Mouse (Mus musculus): ENCODE measurements around the gene Atp8a2. TPM values are rescaled to one million over a fixed set of nuclear protein-coding genes. Genes with fewer than 3 reads are reported as not detected.
"Not testable (repeated sequence)": the region's sequence is repeated elsewhere in the genome, so short reads cannot be mapped to it uniquely, and the experiment has no call there.

Gene Atp8a2
- total and polyA plus RNA-seq, 3 experiments, result 0.11 TPM; not detected in 2

GRCm38 (mm10) chr14:59721957-59722356, 475.0 kb downstream of the Atp8a2 start:
- no peaks in the 10 kb centered on the region for H3K4me1 ChIP-seq (ENCODE audit: insufficient read depth, low read depth, low read length)
- DNase-seq (ENCODE audit: low spot score), result no peak
- TF ChIP-seq POLR2AphosphoS5 (IDR thresholded peaks at IDR 0.05; ENCODE audit: insufficient replicate concordance, low read depth, low read length) (no peak), CTCF (IDR thresholded peaks at IDR 0.05; ENCODE audit: low read depth, low read length) (no peak), GATA1 (IDR thresholded peaks at IDR 0.05; ENCODE audit: borderline replicate concordance, low read length) (no peak), TAL1 (conservative IDR thresholded peaks at IDR 0.05; ENCODE audit: low read depth, low read length) (no peak), GATA2 (IDR thresholded peaks at IDR 0.05; ENCODE audit: borderline replicate concordance, low read depth, low read length) (no peak)
- no peaks in the 10 kb centered on the region for H3K36me3 ChIP-seq (replicated peaks)
- ATAC-seq (ENCODE audit: extremely low read depth, insufficient number of reproducible peaks, low FRiP score, poor library complexity, severe bottlenecking), result no peak
- no peaks in the 10 kb centered on the region for H3K27me3 ChIP-seq (ENCODE audit: insufficient read depth, low read length)
- H3K9me3 ChIP-seq (replicated peaks), result peaks cover 8% of the 10 kb centered on the region; the same call in 1 of the 2 replicates
- no peak overlapping the region for H3K4me3 ChIP-seq (ENCODE audit: low read depth, low read length)

- TF ChIP-seq GATA2 (IDR thresholded peaks at IDR 0.05; ENCODE audit: borderline replicate concordance, low read depth, low read length), result no peak
- TF ChIP-seq GATA1 (IDR thresholded peaks at IDR 0.05; ENCODE audit: borderline replicate concordance, low read length), result no peak
- no peak for TF ChIP-seq CTCF (IDR thresholded peaks at IDR 0.05; ENCODE audit: low read depth, low read length)
- TF ChIP-seq TAL1 (conservative IDR thresholded peaks at IDR 0.05; ENCODE audit: low read depth, low read length), result no peak
- no peak for ATAC-seq (ENCODE audit: extremely low read depth, insufficient number of reproducible peaks, low FRiP score, poor library complexity, severe bottlenecking)
- no peak for DNase-seq (ENCODE audit: low spot score)
- H3K9me3 ChIP-seq (replicated peaks), result peaks cover 8% of the 10 kb centered on the region; the same call in 1 of the 2 replicates
- no peaks in the 10 kb centered on the region for H3K36me3 ChIP-seq (replicated peaks)
- no peaks in the 10 kb centered on the region for H3K27me3 ChIP-seq (ENCODE audit: insufficient read depth, low read length)
- no peaks in the 10 kb centered on the region for H3K4me1 ChIP-seq (ENCODE audit: insufficient read depth, low read depth, low read length)
- H3K4me3 ChIP-seq (ENCODE audit: low read depth, low read length), result no peak overlapping the region
These were observed 475.6 kb downstream of the Atp8a2 start for GRCm38 (mm10) chr14:59721356-59721755.

- ATAC-seq (ENCODE audit: extremely low read depth, insufficient number of reproducible peaks, low FRiP score, poor library complexity, severe bottlenecking) (no peak), DNase-seq (ENCODE audit: low spot score) (no peak)
- Histone ChIP-seq H3K4me1 (ENCODE audit: insufficient read depth, low read depth, low read length) (no peaks in the 10 kb centered on the region), H3K36me3 (replicated peaks) (no peaks in the 10 kb centered on the region), H3K27me3 (ENCODE audit: insufficient read depth, low read length) (no peaks in the 10 kb centered on the region), H3K9me3 (replicated peaks) (peaks cover 8% of the 10 kb centered on the region; the same call in 1 of the 2 replicates), H3K4me3 (ENCODE audit: low read depth, low read length) (no peak overlapping the region)
- TF ChIP-seq POLR2AphosphoS5 (IDR thresholded peaks at IDR 0.05; ENCODE audit: insufficient replicate concordance, low read depth, low read length) (no peak), GATA1 (IDR thresholded peaks at IDR 0.05; ENCODE audit: borderline replicate concordance, low read length) (no peak), CTCF (IDR thresholded peaks at IDR 0.05; ENCODE audit: low read depth, low read length) (no peak), GATA2 (IDR thresholded peaks at IDR 0.05; ENCODE audit: borderline replicate concordance, low read depth, low read length) (no peak), TAL1 (conservative IDR thresholded peaks at IDR 0.05; ENCODE audit: low read depth, low read length) (no peak)
These were observed 476.6 kb downstream of the Atp8a2 start for GRCm38 (mm10) chr14:59720386-59720785.

- not testable (repeated sequence) for H3K36me3 ChIP-seq (replicated peaks); H3K27me3 ChIP-seq (ENCODE audit: insufficient read depth, low read length); DNase-seq (ENCODE audit: low spot score); H3K9me3 ChIP-seq (replicated peaks); ATAC-seq (ENCODE audit: extremely low read depth, insufficient number of reproducible peaks, low FRiP score, poor library complexity, severe bottlenecking); H3K4me1 ChIP-seq (ENCODE audit: insufficient read depth, low read depth, low read length); H3K4me3 ChIP-seq (ENCODE audit: low read depth, low read length)
These were observed 480.4 kb downstream of the Atp8a2 start for GRCm38 (mm10) chr14:59716443-59717085.

- ATAC-seq (ENCODE audit: extremely low read depth, insufficient number of reproducible peaks, low FRiP score, poor library complexity, severe bottlenecking) (no peak), DNase-seq (ENCODE audit: low spot score) (no peak)
- Histone ChIP-seq H3K4me3 (ENCODE audit: low read depth, low read length) (no peak overlapping the region), H3K9me3 (replicated peaks) (no peaks in the 10 kb centered on the region), H3K27me3 (ENCODE audit: insufficient read depth, low read length) (no peaks in the 10 kb centered on the region), H3K36me3 (replicated peaks) (no peaks in the 10 kb centered on the region), H3K4me1 (ENCODE audit: insufficient read depth, low read depth, low read length) (no peaks in the 10 kb centered on the region)
- TF ChIP-seq CTCF (IDR thresholded peaks at IDR 0.05; ENCODE audit: low read depth, low read length), result no peak
- TF ChIP-seq GATA2 (IDR thresholded peaks at IDR 0.05; ENCODE audit: borderline replicate concordance, low read depth, low read length), result no peak
- no peak for TF ChIP-seq GATA1 (IDR thresholded peaks at IDR 0.05; ENCODE audit: borderline replicate concordance, low read length)
- TF ChIP-seq POLR2AphosphoS5 (IDR thresholded peaks at IDR 0.05; ENCODE audit: insufficient replicate concordance, low read depth, low read length), result no peak
- TF ChIP-seq TAL1 (conservative IDR thresholded peaks at IDR 0.05; ENCODE audit: low read depth, low read length), result no peak
These were observed 481.1 kb downstream of the Atp8a2 start for GRCm38 (mm10) chr14:59715695-59716442.

GRCm38 (mm10) chr14:59709505-59710335, 487.3 kb downstream of the Atp8a2 start:
- DNase-seq (ENCODE audit: low spot score), result no peak
- H3K9me3 ChIP-seq (replicated peaks), result peaks cover 6% of the 10 kb centered on the region; the same call in 1 of the 2 replicates
- no peaks in the 10 kb centered on the region for H3K36me3 ChIP-seq (replicated peaks)
- no peaks in the 10 kb centered on the region for H3K27me3 ChIP-seq (ENCODE audit: insufficient read depth, low read length)
- no peak overlapping the region for H3K4me3 ChIP-seq (ENCODE audit: low read depth, low read length)
- ATAC-seq (ENCODE audit: extremely low read depth, insufficient number of reproducible peaks, low FRiP score, poor library complexity, severe bottlenecking), result no peak
- no peaks in the 10 kb centered on the region for H3K4me1 ChIP-seq (ENCODE audit: insufficient read depth, low read depth, low read length)
- TF ChIP-seq POLR2AphosphoS5 (IDR thresholded peaks at IDR 0.05; ENCODE audit: insufficient replicate concordance, low read depth, low read length), result no peak
- TF ChIP-seq CTCF (IDR thresholded peaks at IDR 0.05; ENCODE audit: low read depth, low read length), result no peak
- TF ChIP-seq TAL1 (conservative IDR thresholded peaks at IDR 0.05; ENCODE audit: low read depth, low read length), result no peak
- TF ChIP-seq GATA1 (IDR thresholded peaks at IDR 0.05; ENCODE audit: borderline replicate concordance, low read length), result no peak
- no peak for TF ChIP-seq GATA2 (IDR thresholded peaks at IDR 0.05; ENCODE audit: borderline replicate concordance, low read depth, low read length)
